Mouse (Mus musculus): ENCODE measurements at regions not wholly inside any gene's neighbourhood (a gene's known extent, or its start where the extent isn't known, plus 50 kb on each side); places are given as distances from the start of the nearest gene placed in this dataset.
A peak's percentile ranks its signal among the peaks of the same experiment; 100 is the strongest.

GRCm38 (mm10) chr16:29046453-29046993 is 117.0 kb upstream of the Mb21d2 start:
- WGBS, result 88% methylated on average over 6 of the region's 6 CpGs
- Histone ChIP-seq H3K27ac (replicated peaks; ENCODE audit: low read depth, low read length) (no peak overlapping the region), H3K9me3 (replicated peaks; ENCODE audit: control insufficient read depth, low read length) (no peaks in the 10 kb centered on the region), H3K36me3 (replicated peaks; ENCODE audit: control insufficient read depth, insufficient read depth, low read depth, low read length) (no peaks in the 10 kb centered on the region), H3K9ac (replicated peaks; ENCODE audit: low read length) (no peak overlapping the region), H3K4me1 (ENCODE audit: control insufficient read depth, insufficient read depth, low read length) (no peaks in the 10 kb centered on the region), H3K27me3 (ENCODE audit: control insufficient read depth, insufficient read depth, low read length) (no peaks in the 10 kb centered on the region), H3K4me2 (ENCODE audit: low read depth, low read length) (no peak overlapping the region), H3K4me3 (ENCODE audit: low read depth, low read length) (no peak overlapping the region)
- ATAC-seq (replicated peaks; ENCODE audit: insufficient number of reproducible peaks, low FRiP score, low TSS enrichment, low read depth) (no peak), DNase-seq (ENCODE audit: low spot score) (no peak)

- ATAC-seq (replicated peaks; ENCODE audit: insufficient number of reproducible peaks, low FRiP score, low TSS enrichment, low read depth) (no peak), DNase-seq (ENCODE audit: low spot score) (no peak)
- Histone ChIP-seq H3K36me3 (replicated peaks; ENCODE audit: control insufficient read depth, insufficient read depth, low read depth, low read length) (no peaks in the 10 kb centered on the region), H3K9me3 (replicated peaks; ENCODE audit: control insufficient read depth, low read length) (no peaks in the 10 kb centered on the region), H3K4me2 (ENCODE audit: low read depth, low read length) (no peak overlapping the region), H3K4me3 (ENCODE audit: low read depth, low read length) (no peak overlapping the region), H3K9ac (replicated peaks; ENCODE audit: low read length) (no peak overlapping the region), H3K4me1 (ENCODE audit: control insufficient read depth, insufficient read depth, low read length) (no peaks in the 10 kb centered on the region), H3K27me3 (ENCODE audit: control insufficient read depth, insufficient read depth, low read length) (no peaks in the 10 kb centered on the region), H3K27ac (replicated peaks; ENCODE audit: low read depth, low read length) (no peak overlapping the region)
- WGBS, result 83% methylated on average over 5 of the region's 5 CpGs
These were observed 106.0 kb upstream of the Mb21d2 start for GRCm38 (mm10) chr16:29035523-29035922.

- peak; percentile 73 for ATAC-seq (replicated peaks; ENCODE audit: insufficient number of reproducible peaks, low FRiP score, low TSS enrichment, low read depth)
- no peak overlapping the region for H3K27ac ChIP-seq (replicated peaks; ENCODE audit: low read depth, low read length)
- H3K9ac ChIP-seq (replicated peaks; ENCODE audit: low read length), result no peak overlapping the region
These were observed 104.8 kb upstream of the Mb21d2 start for GRCm38 (mm10) chr16:29034053-29034794.

GRCm38 (mm10) chr16:29033357-29033756 is 103.9 kb upstream of the Mb21d2 start:
- ATAC-seq (replicated peaks; ENCODE audit: insufficient number of reproducible peaks, low FRiP score, low TSS enrichment, low read depth) (no peak), DNase-seq (ENCODE audit: low spot score) (peak; percentile 11)
- Histone ChIP-seq H3K4me1 (ENCODE audit: control insufficient read depth, insufficient read depth, low read length) (no peaks in the 10 kb centered on the region), H3K4me3 (ENCODE audit: low read depth, low read length) (no peak overlapping the region), H3K27me3 (ENCODE audit: control insufficient read depth, insufficient read depth, low read length) (no peaks in the 10 kb centered on the region), H3K9me3 (replicated peaks; ENCODE audit: control insufficient read depth, low read length) (no peaks in the 10 kb centered on the region), H3K36me3 (replicated peaks; ENCODE audit: control insufficient read depth, insufficient read depth, low read depth, low read length) (no peaks in the 10 kb centered on the region), H3K4me2 (ENCODE audit: low read depth, low read length) (no peak overlapping the region), H3K27ac (replicated peaks; ENCODE audit: low read depth, low read length) (no peak overlapping the region), H3K9ac (replicated peaks; ENCODE audit: low read length) (no peak overlapping the region)
- 79% methylated on average over 5 of the region's 5 CpGs for WGBS

More at GRCm38 (mm10) chr16:29034053-29034794, 104.8 kb upstream of the Mb21d2 start:
- H3K9me3 ChIP-seq (replicated peaks; ENCODE audit: control insufficient read depth, low read length), result no peaks in the 10 kb centered on the region
- H3K4me1 ChIP-seq (ENCODE audit: control insufficient read depth, insufficient read depth, low read length), result no peaks in the 10 kb centered on the region
- DNase-seq (ENCODE audit: low spot score), result no peak
- H3K36me3 ChIP-seq (replicated peaks; ENCODE audit: control insufficient read depth, insufficient read depth, low read depth, low read length), result no peaks in the 10 kb centered on the region
- no peaks in the 10 kb centered on the region for H3K27me3 ChIP-seq (ENCODE audit: control insufficient read depth, insufficient read depth, low read length)
- H3K4me2 ChIP-seq (ENCODE audit: low read depth, low read length), result no peak overlapping the region
- 58% methylated on average over 16 of the region's 16 CpGs for WGBS
- H3K4me3 ChIP-seq (ENCODE audit: low read depth, low read length), result no peak overlapping the region

GRCm38 (mm10) chr16:29027856-29028255 is 98.4 kb upstream of the Mb21d2 start:
- Histone ChIP-seq H3K27me3 (ENCODE audit: control insufficient read depth, insufficient read depth, low read length) (no peaks in the 10 kb centered on the region), H3K27ac (replicated peaks; ENCODE audit: low read depth, low read length) (no peak overlapping the region), H3K36me3 (replicated peaks; ENCODE audit: control insufficient read depth, insufficient read depth, low read depth, low read length) (no peaks in the 10 kb centered on the region), H3K4me2 (ENCODE audit: low read depth, low read length) (no peak overlapping the region), H3K9ac (replicated peaks; ENCODE audit: low read length) (no peak overlapping the region), H3K9me3 (replicated peaks; ENCODE audit: control insufficient read depth, low read length) (no peaks in the 10 kb centered on the region), H3K4me3 (ENCODE audit: low read depth, low read length) (no peak overlapping the region), H3K4me1 (ENCODE audit: control insufficient read depth, insufficient read depth, low read length) (no peaks in the 10 kb centered on the region)
- WGBS, result 95% methylated on average over 11 of the region's 11 CpGs
- no peak for ATAC-seq (replicated peaks; ENCODE audit: insufficient number of reproducible peaks, low FRiP score, low TSS enrichment, low read depth)
- DNase-seq (ENCODE audit: low spot score), result no peak

GRCm38 (mm10) chr16:29001249-29001648 is 71.8 kb upstream of the Mb21d2 start:
- 76% methylated on average over 9 of the region's 9 CpGs for WGBS

GRCm38 (mm10) chr16:28999641-29000040 is 70.2 kb upstream of the Mb21d2 start:
- no peak overlapping the region for H3K9ac ChIP-seq (replicated peaks; ENCODE audit: low read length)
- DNase-seq (ENCODE audit: low spot score) (no peak), ATAC-seq (replicated peaks; ENCODE audit: insufficient number of reproducible peaks, low FRiP score, low TSS enrichment, low read depth) (no peak)
- no peaks in the 10 kb centered on the region for H3K4me1 ChIP-seq (ENCODE audit: control insufficient read depth, insufficient read depth, low read length)
- H3K27ac ChIP-seq (replicated peaks; ENCODE audit: low read depth, low read length), result no peak overlapping the region
- no peaks in the 10 kb centered on the region for H3K36me3 ChIP-seq (replicated peaks; ENCODE audit: control insufficient read depth, insufficient read depth, low read depth, low read length)
- H3K9me3 ChIP-seq (replicated peaks; ENCODE audit: control insufficient read depth, low read length), result no peaks in the 10 kb centered on the region
- H3K4me3 ChIP-seq (ENCODE audit: low read depth, low read length), result no peak overlapping the region
- 89% methylated on average over 4 of the region's 4 CpGs for WGBS
- H3K27me3 ChIP-seq (ENCODE audit: control insufficient read depth, insufficient read depth, low read length), result no peaks in the 10 kb centered on the region
- no peak overlapping the region for H3K4me2 ChIP-seq (ENCODE audit: low read depth, low read length)

More at GRCm38 (mm10) chr16:29001249-29001648, 71.8 kb upstream of the Mb21d2 start:
- DNase-seq (ENCODE audit: low spot score) (no peak), ATAC-seq (replicated peaks; ENCODE audit: insufficient number of reproducible peaks, low FRiP score, low TSS enrichment, low read depth) (no peak)
- Histone ChIP-seq H3K36me3 (replicated peaks; ENCODE audit: control insufficient read depth, insufficient read depth, low read depth, low read length) (no peaks in the 10 kb centered on the region), H3K4me3 (ENCODE audit: low read depth, low read length) (no peak overlapping the region), H3K4me2 (ENCODE audit: low read depth, low read length) (no peak overlapping the region), H3K27me3 (ENCODE audit: control insufficient read depth, insufficient read depth, low read length) (no peaks in the 10 kb centered on the region), H3K9ac (replicated peaks; ENCODE audit: low read length) (no peak overlapping the region), H3K4me1 (ENCODE audit: control insufficient read depth, insufficient read depth, low read length) (no peaks in the 10 kb centered on the region), H3K9me3 (replicated peaks; ENCODE audit: control insufficient read depth, low read length) (no peaks in the 10 kb centered on the region), H3K27ac (replicated peaks; ENCODE audit: low read depth, low read length) (no peak overlapping the region)

GRCm38 (mm10) chr16:28996629-28997028 is 67.2 kb upstream of the Mb21d2 start:
- ATAC-seq (replicated peaks; ENCODE audit: insufficient number of reproducible peaks, low FRiP score, low TSS enrichment, low read depth), result no peak
- WGBS, result 76% methylated on average over 3 of the region's 3 CpGs
- no peaks in the 10 kb centered on the region for H3K27me3 ChIP-seq (ENCODE audit: control insufficient read depth, insufficient read depth, low read length)

More at GRCm38 (mm10) chr16:28996629-28997028, 67.2 kb upstream of the Mb21d2 start:
- DNase-seq (ENCODE audit: low spot score), result no peak
- Histone ChIP-seq H3K9ac (replicated peaks; ENCODE audit: low read length) (no peak overlapping the region), H3K9me3 (replicated peaks; ENCODE audit: control insufficient read depth, low read length) (no peaks in the 10 kb centered on the region), H3K4me2 (ENCODE audit: low read depth, low read length) (no peak overlapping the region), H3K4me3 (ENCODE audit: low read depth, low read length) (no peak overlapping the region), H3K4me1 (ENCODE audit: control insufficient read depth, insufficient read depth, low read length) (no peaks in the 10 kb centered on the region), H3K36me3 (replicated peaks; ENCODE audit: control insufficient read depth, insufficient read depth, low read depth, low read length) (no peaks in the 10 kb centered on the region), H3K27ac (replicated peaks; ENCODE audit: low read depth, low read length) (no peak overlapping the region)

Data from embryonic facial prominence, embryonic 11.5 days (tissue).